Mouse (Mus musculus) limb, embryonic 15.5 days (tissue): ENCODE results near the gene Gm10160. TPM values are rescaled to one million over a fixed set of nuclear protein-coding genes. Genes with fewer than 3 reads are reported as not detected.
"Not testable (repeated sequence)": the region's sequence is repeated elsewhere in the genome, so short reads cannot be mapped to it uniquely, and the experiment has no call there.

ENCODE experiments used
- ATAC-seq: fragments of 200-750 bp; cut with Nextera tagmentation; 2 replicates; pipeline ENCODE4 v1.8.0; 2017; ENCODE audit warnings: low read depth, moderate TSS enrichment; ENCODE audit not compliant: insufficient number of reproducible peaks, low FRiP score, low TSS enrichment
- H3K27ac ChIP-seq: fragments of 300-500 bp; sonication (generic); 2 replicates; pipeline ENCODE4 v1.5.1; 2015; ENCODE audit warnings: moderate library complexity, mild to moderate bottlenecking, inconsistent platforms
- H3K27me3 ChIP-seq: fragments of 300-500 bp; sonication (generic); 2 replicates; pipeline ENCODE4 v1.6.1; 2015; ENCODE audit warnings: inconsistent platforms
- H3K36me3 ChIP-seq: fragments of 300-500 bp; sonication (generic); 2 replicates; pipeline ENCODE4 v1.6.1; 2015; ENCODE audit warnings: inconsistent platforms
- H3K4me1 ChIP-seq: fragments of 300-500 bp; sonication (generic); 2 replicates; pipeline ENCODE4 v1.6.1; 2015; ENCODE audit warnings: inconsistent platforms
- H3K4me2 ChIP-seq: fragments of 300-500 bp; sonication (generic); 2 replicates; pipeline ENCODE4 v1.6.1; 2015; ENCODE audit warnings: mild to moderate bottlenecking, inconsistent platforms
- H3K4me3 ChIP-seq: fragments of 300-500 bp; sonication (generic); 2 replicates; pipeline ENCODE4 v1.5.1; 2015; ENCODE audit warnings: mild to moderate bottlenecking, inconsistent platforms
- H3K9ac ChIP-seq: fragments of 300-500 bp; sonication (generic); 2 replicates; pipeline ENCODE4 v1.6.1; 2015; ENCODE audit warnings: inconsistent platforms
- H3K9me3 ChIP-seq: fragments of 300-500 bp; sonication (generic); 2 replicates; pipeline ENCODE4 v1.6.1; 2016; ENCODE audit warnings: inconsistent platforms
- WGBS: fragments of 180-500 bp; shearing (Covaris S2); methylation state at CpG from one replicate; pipeline ENCODE4 v1.1.7; 2015; 5-methylcytosine and 5-hydroxymethylcytosine counted together
- polyA plus RNA-seq: library from polyadenylated mRNA; unstranded; fragments of >200 nt; fragmentation: Nextera tagmentation; extraction: Ambion mirVana; gene quantifications from 2 replicates; pipeline ENCODE4 v1.2.1, GENCODE M21; 2015

Gm10160 gene
- polyA plus RNA-seq, 1 experiment from 2014 or later: not detected

DNA sequence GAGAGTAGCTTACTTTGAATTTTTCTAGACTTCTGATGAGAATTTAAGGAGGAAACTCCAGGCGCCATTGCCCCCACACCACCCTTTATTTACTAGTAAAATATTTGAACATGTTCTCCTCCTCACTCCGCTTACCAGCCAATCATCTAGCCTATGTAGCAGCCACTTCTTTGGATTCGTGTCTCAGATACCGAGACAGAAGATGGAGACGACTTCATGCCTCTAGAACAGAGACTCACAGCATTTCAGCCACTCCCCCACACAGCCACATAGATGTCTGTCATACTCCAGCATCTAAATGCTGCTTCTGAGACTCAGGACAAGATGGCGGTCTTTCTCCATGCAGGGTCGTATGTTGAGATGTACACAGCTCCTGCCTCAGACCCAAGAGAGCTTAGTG is 13.5 kb downstream of the Gm10160 start:
- Histone ChIP-seq H3K36me3 (no peaks in the 10 kb centered on the region), H3K4me1 (no peaks in the 10 kb centered on the region; the same call in 1 of the 2 replicates), H3K4me2 (no peak overlapping the region), H3K27me3 (no peaks in the 10 kb centered on the region), H3K9me3 (no peaks in the 10 kb centered on the region), H3K27ac (no peak overlapping the region), H3K9ac (no peak overlapping the region), H3K4me3 (no peak overlapping the region)
- ATAC-seq: no peak
- WGBS: 88% methylated on average over 7 of the region's 7 CpGs

DNA sequence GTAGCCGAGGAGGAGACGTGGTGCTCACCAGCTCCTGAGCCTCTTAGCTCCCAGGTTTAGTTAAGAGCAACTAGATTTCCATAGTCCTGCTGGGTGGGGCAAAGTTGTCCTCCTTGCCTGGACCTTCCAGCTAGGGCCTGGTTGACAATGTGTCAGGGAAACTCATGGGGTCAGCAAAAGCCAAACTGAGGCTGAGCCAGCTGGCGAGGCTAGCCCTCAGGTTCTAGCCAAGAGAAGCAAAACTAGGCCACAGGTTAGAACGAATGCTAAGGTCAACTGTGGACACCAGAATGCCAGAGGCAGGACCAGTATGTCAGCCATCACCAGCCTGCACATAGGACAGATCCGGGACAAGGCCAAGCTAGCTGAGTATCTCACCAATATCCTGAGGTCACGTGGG is 14.2 kb downstream of the Gm10160 start:
- Histone ChIP-seq H3K9me3 (no peaks in the 10 kb centered on the region), H3K27me3 (no peaks in the 10 kb centered on the region)
- WGBS: 81% methylated on average over 6 of the region's 6 CpGs

DNA sequence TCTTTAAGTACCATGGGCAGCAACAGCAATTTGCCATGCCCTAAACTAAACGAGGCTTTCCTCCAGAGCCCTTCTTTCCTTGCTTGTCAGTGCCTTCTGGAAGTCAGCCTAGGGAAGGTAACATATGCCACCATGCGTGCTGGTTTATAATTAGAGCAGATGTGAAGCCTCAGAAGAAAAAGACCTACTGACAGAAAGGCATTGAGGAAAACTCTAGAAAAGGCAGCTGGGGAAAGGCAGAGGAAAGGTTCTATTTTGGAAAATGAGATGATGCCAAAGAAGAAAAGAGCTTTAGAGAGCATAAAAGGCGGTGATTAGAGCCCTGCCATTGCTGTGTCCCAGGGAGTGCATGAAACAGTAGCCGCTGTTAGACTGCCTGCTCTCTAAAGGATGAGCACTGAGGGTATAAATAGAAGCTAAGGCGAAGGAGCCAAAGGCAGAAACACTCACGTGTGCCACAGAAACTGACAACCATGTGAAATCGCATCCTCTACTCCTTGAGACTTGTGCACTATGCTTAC is 14.9 kb downstream of the Gm10160 start:
- no peak overlapping the region for H3K4me3 ChIP-seq
- H3K4me2 ChIP-seq: no peak overlapping the region
- no peak for ATAC-seq
- no peaks in the 10 kb centered on the region for H3K4me1 ChIP-seq
- no peak overlapping the region for H3K9ac ChIP-seq
- WGBS: 67% methylated on average over 7 of the region's 7 CpGs
- H3K27ac ChIP-seq: peak overlapping the region; percentile 7; the same call in 1 of the 2 replicates
- no peaks in the 10 kb centered on the region for H3K9me3 ChIP-seq
- no peaks in the 10 kb centered on the region for H3K27me3 ChIP-seq
- H3K36me3 ChIP-seq: no peaks in the 10 kb centered on the region

More for the DNA sequence above, 14.2 kb downstream of the Gm10160 start:
- Histone ChIP-seq H3K4me2 (no peak overlapping the region), H3K4me3 (no peak overlapping the region), H3K9ac (no peak overlapping the region), H3K27ac (no peak overlapping the region), H3K36me3 (no peaks in the 10 kb centered on the region), H3K4me1 (no peaks in the 10 kb centered on the region)
- no peak for ATAC-seq

DNA sequence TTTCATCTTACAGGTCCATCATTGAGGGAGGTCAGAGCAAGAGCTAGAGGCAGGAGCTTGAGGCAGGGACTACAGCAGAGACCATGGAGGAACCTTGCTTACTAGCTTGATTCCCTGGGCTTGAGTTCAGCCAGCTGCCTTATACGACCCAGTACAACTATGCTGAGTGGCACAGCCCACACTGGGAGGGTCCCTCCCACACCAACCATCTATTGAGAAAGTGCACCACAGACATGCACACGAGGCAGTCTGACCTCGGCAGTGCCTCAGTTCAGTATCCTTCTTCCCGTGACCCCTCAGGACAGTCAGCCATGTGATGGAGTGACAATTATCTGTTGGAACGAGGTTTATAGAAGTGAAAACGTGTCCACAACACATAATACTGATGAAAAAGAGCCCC is 15.8 kb downstream of the Gm10160 start:
- no peaks in the 10 kb centered on the region for H3K9me3 ChIP-seq
- H3K4me2 ChIP-seq: no peak overlapping the region
- no peaks in the 10 kb centered on the region for H3K4me1 ChIP-seq
- no peaks in the 10 kb centered on the region for H3K27me3 ChIP-seq
- ATAC-seq: no peak
- H3K9ac ChIP-seq: no peak overlapping the region
- no peak overlapping the region for H3K27ac ChIP-seq
- WGBS: 56% methylated on average over 6 of the region's 6 CpGs
- H3K4me3 ChIP-seq: no peak overlapping the region
- H3K36me3 ChIP-seq: no peaks in the 10 kb centered on the region

DNA sequence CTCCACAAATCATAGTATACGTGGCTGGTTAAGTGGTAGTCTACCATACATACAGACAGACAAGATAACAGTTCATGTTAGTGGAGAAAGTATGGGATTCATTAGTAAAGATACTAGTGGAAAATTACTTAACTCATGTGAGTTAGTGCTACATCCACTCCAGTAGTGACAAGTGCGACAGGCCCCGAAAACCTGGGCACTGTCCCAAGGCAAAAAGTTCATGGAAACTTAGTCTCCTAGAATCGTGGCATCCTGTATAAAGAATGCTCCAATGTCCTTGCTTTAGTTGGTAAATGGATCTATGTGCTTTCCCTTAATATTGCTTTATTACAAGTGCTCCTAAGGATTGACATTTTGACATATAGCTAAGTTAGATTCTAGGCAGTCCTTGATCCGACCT is 17.8 kb downstream of the Gm10160 start:
- not testable (repeated sequence) for H3K4me2 ChIP-seq, H3K36me3 ChIP-seq, H3K27ac ChIP-seq, ATAC-seq, H3K27me3 ChIP-seq, H3K4me3 ChIP-seq, H3K9ac ChIP-seq, H3K9me3 ChIP-seq, H3K4me1 ChIP-seq
- 79% methylated on average over 5 of the region's 5 CpGs for WGBS

DNA sequence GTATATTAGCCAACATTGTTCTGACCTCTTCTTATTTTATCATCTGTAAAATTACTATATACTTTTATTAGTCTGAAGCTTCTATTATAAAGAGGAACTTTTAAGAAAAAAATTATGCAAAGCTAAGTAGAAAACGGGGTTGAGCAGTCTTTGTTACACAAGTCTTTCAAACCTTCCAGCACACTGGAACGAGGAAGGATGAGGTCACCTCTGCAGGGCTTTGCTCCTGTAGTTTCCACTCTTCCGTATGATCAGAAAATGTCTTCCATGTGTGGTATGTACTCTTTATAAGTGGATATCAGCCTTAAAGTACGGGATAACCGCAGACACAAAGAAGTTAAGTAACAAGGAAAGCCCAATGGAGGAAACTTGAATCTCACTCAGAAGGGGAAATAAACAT is 20.2 kb downstream of the Gm10160 start:
- Histone ChIP-seq H3K27ac (no peak overlapping the region), H3K27me3 (no peaks in the 10 kb centered on the region), H3K4me1 (no peaks in the 10 kb centered on the region), H3K9ac (no peak overlapping the region), H3K4me2 (no peak overlapping the region), H3K36me3 (no peaks in the 10 kb centered on the region), H3K9me3 (no peaks in the 10 kb centered on the region), H3K4me3 (no peak overlapping the region)
- ATAC-seq: no peak
- WGBS: 57% methylated on average over 5 of the region's 5 CpGs

DNA sequence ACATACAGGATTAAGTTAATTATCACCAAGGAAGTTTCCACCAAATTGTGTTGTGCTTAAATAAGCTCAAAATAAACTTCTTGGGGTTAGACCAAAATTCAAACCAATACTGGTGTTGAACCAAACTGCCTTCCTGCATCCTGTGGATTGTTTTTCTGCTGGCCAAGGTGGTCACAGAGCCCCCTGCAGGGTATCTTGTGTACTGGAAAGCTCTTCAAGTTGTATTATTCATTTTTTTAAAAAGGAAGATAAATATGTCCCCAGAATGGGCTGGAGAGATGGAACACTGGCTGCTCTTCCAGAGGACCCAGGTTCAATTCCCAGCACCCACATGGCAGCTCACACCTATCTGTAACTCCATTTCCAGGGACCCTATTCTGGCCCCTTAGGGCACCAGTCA is 20.7 kb downstream of the Gm10160 start:
- Histone ChIP-seq H3K27ac (no peak overlapping the region), H3K27me3 (no peaks in the 10 kb centered on the region), H3K4me1 (0 out of 2 replicates have a peak, but pooled peaks cover under 1% of the 10 kb centered on the region), H3K36me3 (no peaks in the 10 kb centered on the region), H3K4me3 (no peak overlapping the region), H3K9me3 (no peaks in the 10 kb centered on the region), H3K9ac (no peak overlapping the region), H3K4me2 (no peak overlapping the region)
- no peak for ATAC-seq

DNA sequence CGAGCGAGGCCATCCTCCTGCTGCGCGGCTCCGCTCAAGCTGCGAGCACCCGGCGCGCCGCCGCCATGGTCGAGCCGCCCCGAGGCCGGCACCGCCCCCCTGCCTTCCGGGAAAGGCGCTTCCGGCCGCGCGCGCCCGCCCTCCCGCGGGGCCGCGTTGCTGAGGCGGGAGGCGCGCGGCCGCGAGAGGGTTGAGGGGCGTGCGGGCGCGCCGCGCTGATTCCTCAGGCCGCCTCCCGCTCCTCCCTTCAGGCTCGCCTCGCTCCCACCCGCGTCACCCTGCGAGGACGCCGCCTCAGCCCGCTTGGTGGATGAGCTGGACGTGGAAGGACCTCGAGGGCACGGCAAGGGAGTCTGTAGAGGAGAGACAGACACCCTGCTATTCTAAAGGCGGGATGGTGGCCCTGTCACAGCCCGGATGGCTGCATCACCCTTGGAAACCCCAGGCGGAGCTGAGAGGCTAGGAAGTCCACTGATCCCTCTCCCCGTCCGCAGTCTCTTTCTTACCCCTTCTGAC is 26.2 kb downstream of the Gm10160 start, which contains the start of gene Btbd1:
Gene Btbd1 (minus strand): TSS at position 53 of the 516 bp plus-strand sequence.
- Histone ChIP-seq H3K9me3 (no peaks in the 10 kb centered on the region), H3K27me3 (no peaks in the 10 kb centered on the region), H3K4me1 (peaks cover 37% of the 10 kb centered on the region), H3K4me3 (peak within 1 kb of the TSS; percentile 85), H3K9ac (peak within 1 kb of the TSS; percentile 70), H3K27ac (peak within 1 kb of the TSS; percentile 96), H3K4me2 (peak within 1 kb of the TSS; percentile 53), H3K36me3 (no peaks in the 10 kb centered on the region)
- peak; percentile 84 for ATAC-seq
- WGBS: under 1% methylated on average over 40 of the region's 58 CpGs

DNA sequence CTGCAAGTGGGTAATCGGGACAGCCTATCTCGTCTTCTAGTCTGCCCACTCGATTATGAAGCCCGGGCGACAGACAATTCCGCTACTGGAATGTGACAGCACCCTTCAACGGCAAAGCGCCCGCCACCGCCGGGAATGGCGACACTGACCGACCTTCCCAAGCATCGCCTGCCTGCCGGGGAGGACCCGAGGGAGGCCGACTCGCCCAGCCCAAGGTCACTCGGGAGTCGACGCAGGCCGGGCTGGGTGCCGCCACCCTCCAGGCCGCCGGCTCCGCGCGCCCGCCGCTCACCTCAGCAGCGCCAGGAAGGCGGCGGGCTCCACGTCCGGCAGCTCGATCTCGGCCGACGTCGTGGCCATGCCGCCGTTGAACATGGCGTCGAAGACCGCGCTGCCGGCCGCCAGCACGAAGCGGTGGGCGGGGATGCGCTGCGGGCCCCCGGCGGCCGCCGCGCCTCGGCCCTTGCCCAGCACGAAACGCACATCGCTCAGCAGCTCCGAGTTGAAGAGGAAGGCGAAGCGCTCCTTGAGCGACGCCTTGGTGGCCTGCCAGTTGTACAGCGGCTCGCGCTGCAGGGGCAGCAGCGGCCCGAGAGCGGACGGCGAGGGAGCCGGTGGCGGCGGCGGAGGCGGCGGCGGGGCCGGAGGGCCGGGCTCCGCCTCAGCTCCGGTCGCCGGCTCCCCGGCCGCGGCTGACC is 26.8 kb downstream of the Gm10160 start:
- Histone ChIP-seq H3K27me3 (no peaks in the 10 kb centered on the region), H3K27ac (peak overlapping the region; percentile 96), H3K36me3 (no peaks in the 10 kb centered on the region), H3K9me3 (no peaks in the 10 kb centered on the region), H3K4me2 (peak overlapping the region; percentile 53), H3K9ac (peak overlapping the region; percentile 70), H3K4me3 (peak overlapping the region; percentile 85), H3K4me1 (peaks cover 37% of the 10 kb centered on the region)
- peak; percentile 59; the same call in 1 of the 2 replicates for ATAC-seq
- WGBS: under 1% methylated on average over 65 of the region's 91 CpGs

DNA sequence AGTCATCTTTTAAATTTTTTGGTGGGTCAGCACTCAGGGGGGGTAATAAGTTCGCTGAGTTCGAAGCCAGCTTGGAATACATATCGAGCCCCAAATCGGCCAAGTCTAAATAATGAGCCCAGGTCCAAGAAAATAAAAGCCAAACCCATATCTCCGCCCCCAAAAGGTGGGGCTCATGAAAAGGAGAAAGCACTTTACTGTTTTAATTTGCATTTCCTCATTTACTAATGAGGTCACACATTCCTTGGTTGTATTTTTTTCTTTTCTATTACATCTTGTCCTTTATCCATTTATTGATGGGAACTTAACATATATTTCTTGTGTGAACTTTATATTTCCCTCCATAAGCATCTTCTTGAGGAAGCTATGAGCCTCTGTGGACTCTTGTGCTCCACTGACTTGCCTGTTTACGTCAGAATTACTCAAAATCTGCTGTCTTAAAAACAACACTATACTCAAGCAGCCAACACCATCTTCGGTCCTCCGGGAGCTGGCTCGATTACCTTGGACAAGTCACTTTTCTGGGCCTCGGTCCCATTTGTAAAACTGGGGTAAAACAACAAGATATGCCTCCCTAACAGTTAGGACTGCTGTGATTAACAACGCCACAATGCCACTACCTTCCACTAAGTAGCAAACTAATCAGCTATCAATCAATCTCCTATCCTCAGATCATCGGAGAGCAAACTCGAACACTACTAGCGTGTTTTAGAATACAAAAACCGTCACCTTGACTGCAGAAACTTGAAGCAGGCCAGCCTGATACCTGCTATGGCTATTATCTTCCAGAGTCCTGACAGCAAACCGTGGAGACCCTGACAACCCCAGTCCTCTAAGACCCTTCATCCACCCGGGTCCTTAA is 27.6 kb downstream of the Gm10160 start:
- H3K4me2 ChIP-seq: peak overlapping the region; percentile 53
- peak overlapping the region; percentile 96 for H3K27ac ChIP-seq
- H3K4me1 ChIP-seq: peaks cover 37% of the 10 kb centered on the region
- H3K27me3 ChIP-seq: no peaks in the 10 kb centered on the region
- WGBS: 20% methylated on average over 17 of the region's 17 CpGs
- H3K36me3 ChIP-seq: no peaks in the 10 kb centered on the region
- ATAC-seq: no peak
- no peaks in the 10 kb centered on the region for H3K9me3 ChIP-seq
- peak overlapping the region; percentile 70 for H3K9ac ChIP-seq
- peak overlapping the region; percentile 85 for H3K4me3 ChIP-seq

DNA sequence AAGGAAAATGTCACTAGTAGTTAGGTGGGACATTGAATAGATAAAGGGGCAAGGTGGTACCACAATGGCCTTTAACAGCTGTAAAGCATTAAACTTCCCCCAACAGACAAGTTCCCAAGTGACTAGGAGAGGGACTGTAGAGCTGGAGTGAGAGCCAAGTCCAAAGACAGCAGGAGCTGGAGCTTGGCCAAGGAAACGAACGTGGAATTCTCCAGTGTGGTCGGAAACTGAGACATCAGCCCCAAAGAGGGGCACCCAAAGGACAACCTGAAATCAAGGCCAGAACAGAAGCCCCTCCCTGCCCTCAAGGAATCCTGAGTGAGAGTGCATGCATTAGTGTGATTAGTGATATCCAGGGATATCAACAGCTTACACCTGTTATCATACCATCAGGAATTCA is 30.2 kb downstream of the Gm10160 start:
- H3K4me3 ChIP-seq: no peak overlapping the region; the same call in 1 of the 2 replicates
- ATAC-seq: no peak
- H3K9ac ChIP-seq: no peak overlapping the region
- no peaks in the 10 kb centered on the region for H3K36me3 ChIP-seq
- no peak overlapping the region for H3K27ac ChIP-seq
- no peak overlapping the region for H3K4me2 ChIP-seq
- no peaks in the 10 kb centered on the region for H3K9me3 ChIP-seq
- WGBS: 23% methylated on average over 3 of the region's 3 CpGs
- H3K4me1 ChIP-seq: peaks cover 37% of the 10 kb centered on the region
- no peaks in the 10 kb centered on the region for H3K27me3 ChIP-seq

DNA sequence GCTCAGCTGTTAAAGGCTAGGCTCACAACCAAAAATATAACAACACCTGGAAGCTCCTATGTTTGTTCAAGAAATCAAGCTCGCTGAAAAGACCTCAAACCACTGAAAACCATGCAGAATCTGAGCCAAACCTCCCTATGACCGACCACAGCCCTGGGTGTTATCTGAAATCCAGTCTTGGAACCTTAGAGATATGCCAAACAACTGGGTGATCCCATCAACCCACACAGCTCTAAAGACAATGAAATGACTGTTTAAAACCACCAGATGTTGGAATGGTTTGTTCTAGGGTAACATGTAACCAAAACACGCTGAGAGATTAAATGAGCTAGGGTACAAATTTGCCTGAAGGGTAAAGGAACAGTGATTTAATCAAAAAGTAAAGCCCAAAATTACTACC is 30.7 kb downstream of the Gm10160 start:
- 43% methylated on average over 3 of the region's 3 CpGs for WGBS
- H3K9me3 ChIP-seq: no peaks in the 10 kb centered on the region
- no peak overlapping the region for H3K4me3 ChIP-seq
- peaks cover 37% of the 10 kb centered on the region for H3K4me1 ChIP-seq
- H3K4me2 ChIP-seq: no peak overlapping the region
- H3K9ac ChIP-seq: no peak overlapping the region
- no peaks in the 10 kb centered on the region for H3K27me3 ChIP-seq
- ATAC-seq: no peak
- no peak overlapping the region for H3K27ac ChIP-seq
- H3K36me3 ChIP-seq: no peaks in the 10 kb centered on the region
